Mouse (Mus musculus) stomach, postnatal 0 days (tissue): ENCODE data around the gene Psors1c2.

Source experiments
- CTCF ChIP-seq: IDR thresholded peaks from 2 replicates; pipeline ENCODE4 v1.5.1; 2016; ENCODE audit warnings: antibody characterized with exemption, low read depth, mild to moderate bottlenecking, moderate library complexity
- EP300 ChIP-seq: optimal IDR thresholded peaks from 2 replicates; pipeline ENCODE3; 2016; ENCODE audit warnings: antibody characterized with exemption

GRCm38 (mm10) chr17:35570836-35571235 is 37.8 kb downstream of the Psors1c2 start:
- TF ChIP-seq CTCF (no peak), EP300 (no peak)
